Mouse (Mus musculus) urinary bladder, postnatal 4 days (tissue): ENCODE data around the gene Blcap.
"Not testable (repeated sequence)": the region's sequence is repeated elsewhere in the genome, so short reads cannot be mapped to it uniquely, and the experiment has no call there.

Experiments
- DNase-seq, 2 experiments: peaks; one replicate each; pipeline ENCODE4 v3.0.0; 2021 to 2022; ENCODE audit warnings: low spot score in 2 of 2

The Blcap gene

DNA sequence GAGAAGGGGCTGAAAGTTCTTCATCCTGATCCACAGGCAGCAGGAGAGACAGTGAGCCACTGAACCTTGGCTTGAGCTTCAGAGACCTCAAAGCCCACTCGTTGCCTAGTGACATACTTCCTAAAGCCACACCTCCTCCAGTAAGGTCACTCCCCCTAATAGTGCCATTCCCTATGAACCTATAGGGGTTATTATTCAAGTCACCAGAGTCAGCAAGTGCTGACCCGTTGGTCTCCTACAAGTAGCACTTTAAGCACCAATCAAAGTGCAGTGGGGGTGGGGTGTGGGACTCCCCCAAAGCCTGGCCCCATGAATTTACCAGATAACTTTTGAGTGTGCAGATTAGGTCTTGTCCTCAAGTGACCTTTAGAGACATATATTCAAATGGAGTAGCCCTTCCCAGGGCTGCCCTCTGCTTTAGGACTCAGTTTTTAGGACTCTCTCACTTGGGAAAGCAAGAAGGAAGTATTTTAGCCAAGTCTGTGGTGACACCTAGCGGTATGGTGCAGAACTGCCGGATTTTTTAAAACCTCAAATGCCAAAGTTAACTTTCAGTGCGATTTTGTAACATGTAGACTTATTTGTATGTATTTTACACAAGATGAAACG, at the start of gene Blcap:
Gene Blcap (minus strand): TSS at position 51 of the 609 bp plus-strand sequence.
- no peak for DNase-seq

DNA sequence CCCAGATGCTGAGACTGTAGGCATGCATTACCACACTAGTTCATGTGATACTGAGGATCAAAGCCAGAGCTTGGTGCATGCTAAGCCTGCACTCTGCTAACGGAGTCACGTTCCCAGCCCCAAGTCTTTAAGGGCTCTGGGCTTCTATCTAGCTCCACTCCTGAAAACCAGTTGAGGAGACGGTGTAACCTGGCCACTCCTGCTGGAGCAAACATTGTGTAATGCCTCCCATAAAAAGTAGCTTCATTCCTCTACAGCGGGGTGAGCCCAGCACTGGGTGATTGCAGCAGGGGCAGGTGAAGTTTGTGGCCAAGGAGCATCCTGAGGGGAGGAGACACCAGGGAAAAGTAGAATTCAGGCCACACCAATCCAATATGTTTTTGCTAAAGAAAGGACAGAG, 47.3 kb upstream of the Blcap start:
- no peak for DNase-seq

- DNase-seq: no peak
Measured at GRCm38 (mm10) chr2:157613997-157614396, 42.9 kb upstream of the Blcap start.

- no peak for DNase-seq
Measured at GRCm38 (mm10) chr2:157611735-157612134, 40.7 kb upstream of the Blcap start.

- no peak for DNase-seq
Measured at GRCm38 (mm10) chr2:157607542-157608236, 36.6 kb upstream of the Blcap start.

GRCm38 (mm10) chr2:157605025-157605675, 34.1 kb upstream of the Blcap start:
- DNase-seq: peak; percentile 69 to 86

- peak in 1 of 2 experiments; percentile 68 for DNase-seq
Measured at GRCm38 (mm10) chr2:157601435-157601839, 30.4 kb upstream of the Blcap start.

- DNase-seq: no peak
Measured at GRCm38 (mm10) chr2:157596876-157597566, 25.9 kb upstream of the Blcap start.

DNA sequence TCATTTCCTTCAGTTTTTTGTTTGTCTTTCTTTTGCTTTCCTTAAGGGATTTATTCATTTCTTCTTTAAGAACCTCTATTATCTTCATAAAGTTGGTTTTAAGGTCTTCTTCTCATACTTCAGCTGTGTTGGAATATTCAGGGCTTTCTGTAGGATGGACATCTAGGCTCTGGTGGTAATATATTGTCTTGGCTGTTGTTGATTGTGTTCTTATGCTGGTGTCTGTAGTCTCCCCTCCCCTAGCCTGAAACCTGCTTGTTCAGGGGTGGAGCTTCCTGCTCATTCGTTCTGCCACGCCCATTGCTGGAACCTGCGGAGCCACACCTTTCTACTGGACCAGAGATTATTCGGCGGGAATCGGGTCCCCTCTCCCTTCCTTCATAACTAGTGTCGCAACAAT, 14.3 kb upstream of the Blcap start:
- DNase-seq: not testable (repeated sequence)

- no peak for DNase-seq
Measured at GRCm38 (mm10) chr2:157572786-157573185, 1.7 kb upstream of the Blcap start.

GRCm38 (mm10) chr2:157569796-157570485, 1.1 kb downstream of the Blcap start:
- no peak for DNase-seq

DNA sequence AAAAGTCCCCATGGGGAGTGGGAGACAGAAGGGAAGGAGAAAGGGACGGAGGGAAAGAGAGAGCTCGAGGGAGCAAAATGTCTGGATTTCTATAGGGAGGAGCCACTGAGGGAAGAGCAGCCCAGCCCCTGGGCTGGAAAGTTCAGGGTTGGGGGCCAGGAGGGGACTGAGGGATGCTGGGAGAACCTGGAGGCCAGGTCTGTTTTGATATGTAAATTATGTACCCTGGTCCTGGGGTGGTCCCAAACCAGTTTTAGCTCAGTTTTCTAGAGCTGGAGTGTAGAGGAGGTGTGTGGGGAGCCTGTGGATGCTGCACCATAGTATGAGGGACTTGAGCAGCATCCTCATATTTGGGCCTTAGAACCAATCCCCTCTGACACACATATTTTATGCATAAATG, 2.2 kb downstream of the Blcap start:
- DNase-seq: no peak

GRCm38 (mm10) chr2:157567235-157567961, 3.7 kb downstream of the Blcap start:
- no peak for DNase-seq

DNA sequence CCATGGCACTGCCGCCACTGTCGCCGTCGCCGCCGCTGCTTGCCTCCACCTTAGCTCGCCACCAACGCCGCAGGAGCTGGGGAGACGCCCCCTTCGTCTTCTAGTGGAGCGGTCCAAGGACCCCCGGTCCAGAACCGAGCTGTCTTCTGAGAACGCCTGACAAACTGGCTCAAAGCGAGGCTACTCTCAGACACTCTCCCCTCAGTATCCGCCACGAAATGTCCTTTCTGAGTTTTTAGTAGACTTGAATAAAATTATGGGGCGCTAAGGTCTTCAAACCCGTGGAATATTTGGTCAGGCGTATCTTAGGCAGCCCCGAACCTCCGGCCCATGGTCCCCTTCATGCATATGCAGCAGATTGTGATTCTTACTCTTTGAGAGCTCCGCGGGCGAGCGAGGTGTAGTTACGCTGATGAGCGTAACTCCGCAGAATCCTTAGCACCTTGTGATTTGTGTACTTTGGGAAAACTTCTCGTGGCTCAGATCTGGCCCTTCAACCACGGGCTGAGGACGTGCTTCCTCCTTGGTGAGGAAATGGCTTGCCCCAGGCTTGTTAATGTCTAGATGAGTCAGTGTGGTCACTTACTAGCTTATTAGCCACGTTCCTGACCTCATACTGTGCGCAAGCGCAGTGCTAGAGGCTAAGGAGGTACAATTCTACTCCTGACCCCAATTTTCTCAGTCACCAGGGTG, 4.7 kb downstream of the Blcap start:
- peak; percentile 75 to 79 for DNase-seq

DNA sequence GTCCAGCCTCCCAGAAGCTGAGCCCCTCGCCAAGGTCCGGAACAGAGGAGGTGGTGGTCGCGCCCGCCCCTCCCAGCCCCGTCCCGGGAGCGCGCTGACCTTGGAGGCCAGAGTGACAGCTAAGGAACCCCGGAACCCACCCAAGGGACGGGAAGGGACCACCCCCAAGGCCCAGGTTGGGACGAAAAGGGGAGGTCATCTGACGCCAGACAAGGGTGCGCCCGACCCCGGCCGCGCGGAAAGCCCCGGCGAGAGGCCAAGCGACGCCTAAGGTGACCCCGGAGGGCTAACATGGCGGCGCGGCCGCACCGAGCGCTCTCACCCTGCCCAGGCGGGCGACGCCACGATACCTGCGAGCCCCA, 5.2 kb downstream of the Blcap start:
- no peak for DNase-seq

- no peak for DNase-seq
Measured at GRCm38 (mm10) chr2:157565446-157565845, 5.6 kb downstream of the Blcap start.

GRCm38 (mm10) chr2:157564723-157565122, 6.4 kb downstream of the Blcap start:
- no peak for DNase-seq

DNA sequence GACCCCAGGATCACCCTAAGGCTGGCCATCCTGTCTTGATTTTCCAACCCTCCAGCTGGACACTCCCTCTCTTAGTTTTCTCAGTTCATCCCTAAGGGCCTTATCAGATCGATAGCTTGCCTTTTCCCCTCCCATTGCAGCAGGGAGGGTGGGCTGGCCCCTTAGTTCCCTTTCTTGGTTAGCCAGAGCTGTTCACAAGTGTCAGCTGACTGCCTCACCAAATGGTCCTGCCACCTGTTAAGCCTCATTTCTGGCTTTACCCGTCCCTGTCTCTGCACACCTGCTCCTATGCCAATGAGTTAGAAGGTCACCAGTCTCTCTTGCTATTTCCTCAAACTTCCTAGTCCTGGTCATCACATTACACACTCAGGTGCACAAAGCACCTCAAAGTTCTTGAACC, 8.0 kb downstream of the Blcap start:
- no peak for DNase-seq

- peak; percentile 71 to 83 for DNase-seq
Measured at GRCm38 (mm10) chr2:157561165-157561836, 9.8 kb downstream of the Blcap start.

DNA sequence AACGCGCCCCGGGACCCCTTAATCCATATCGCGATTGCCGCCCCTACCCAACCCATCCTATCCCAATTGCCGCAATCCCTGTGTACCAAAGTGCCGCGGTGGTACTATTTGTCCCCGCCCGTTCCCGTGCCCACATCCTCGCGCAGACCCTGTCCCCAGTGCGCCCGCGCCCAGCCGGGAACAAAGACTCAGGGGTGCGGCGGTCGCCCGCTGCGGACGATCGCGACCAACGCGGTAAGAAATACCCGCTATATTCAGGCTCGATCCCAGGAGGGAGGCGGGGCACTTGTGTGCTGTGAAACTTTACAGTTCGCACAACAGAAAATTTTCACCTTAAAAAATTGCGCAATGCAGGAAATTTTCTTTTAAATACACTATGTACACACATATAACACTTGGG, 10.8 kb downstream of the Blcap start:
- no peak for DNase-seq
